Mouse (Mus musculus) cerebellum, adult 11-12 months (tissue): ENCODE measurements around the gene Kif1a.
A peak's percentile ranks its signal among the peaks of the same experiment; 100 is the strongest.

Source experiments
- DNase-seq: peaks from one replicate; pipeline ENCODE4 v3.0.0; 2022

Gene Kif1a

DNA sequence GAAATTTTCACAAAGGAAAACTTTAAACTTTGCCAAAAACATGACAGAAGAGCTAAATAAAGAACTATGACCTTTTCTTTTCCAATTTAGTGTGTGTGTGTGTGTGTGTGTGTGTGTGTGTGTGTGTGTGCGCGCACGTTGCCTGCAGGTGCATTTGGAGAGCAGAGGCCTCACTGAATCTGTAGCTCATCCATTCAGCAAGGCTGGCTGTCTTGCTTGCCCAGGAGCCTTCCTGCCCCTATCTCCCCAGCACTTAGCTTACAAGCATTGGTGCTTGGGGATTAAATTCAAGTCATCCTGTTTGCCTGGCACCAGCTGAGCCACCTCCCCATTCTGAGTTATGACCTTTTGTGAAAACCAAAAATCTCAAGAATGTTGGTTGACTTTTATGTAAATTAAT is 9.2 kb downstream of the Kif1a start:
- DNase-seq = peak; percentile 11

- DNase-seq = no peak
Observed at GRCm38 (mm10) chr1:93085136-93085535, 16.6 kb downstream of the Kif1a start.

GRCm38 (mm10) chr1:93083420-93084285 is 18.1 kb downstream of the Kif1a start:
- DNase-seq = peak; percentile 79

DNA sequence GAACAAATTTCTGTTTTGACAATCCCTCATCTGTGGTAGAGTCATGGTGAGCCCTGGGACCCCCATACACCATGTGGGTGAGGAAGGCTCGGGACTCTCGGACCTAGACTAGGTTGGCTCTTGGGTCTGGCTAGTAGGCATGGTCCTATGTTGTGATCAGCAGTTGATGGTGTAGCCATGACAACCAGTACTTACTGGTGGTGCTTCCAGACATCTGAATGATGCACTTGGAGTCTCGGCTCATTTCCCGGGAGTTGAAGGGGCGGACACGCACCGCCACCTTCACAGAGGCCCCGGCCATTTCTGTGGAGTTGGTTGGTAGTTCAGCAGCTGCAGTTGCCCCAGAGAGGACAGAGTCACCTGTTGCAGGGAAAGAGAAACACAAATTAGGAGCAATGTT is 19.6 kb downstream of the Kif1a start:
- no peak for DNase-seq

- peak; percentile 83 for DNase-seq
Observed at GRCm38 (mm10) chr1:93080930-93081589, 20.7 kb downstream of the Kif1a start.

GRCm38 (mm10) chr1:93079602-93080001 is 22.1 kb downstream of the Kif1a start:
- no peak for DNase-seq

DNA sequence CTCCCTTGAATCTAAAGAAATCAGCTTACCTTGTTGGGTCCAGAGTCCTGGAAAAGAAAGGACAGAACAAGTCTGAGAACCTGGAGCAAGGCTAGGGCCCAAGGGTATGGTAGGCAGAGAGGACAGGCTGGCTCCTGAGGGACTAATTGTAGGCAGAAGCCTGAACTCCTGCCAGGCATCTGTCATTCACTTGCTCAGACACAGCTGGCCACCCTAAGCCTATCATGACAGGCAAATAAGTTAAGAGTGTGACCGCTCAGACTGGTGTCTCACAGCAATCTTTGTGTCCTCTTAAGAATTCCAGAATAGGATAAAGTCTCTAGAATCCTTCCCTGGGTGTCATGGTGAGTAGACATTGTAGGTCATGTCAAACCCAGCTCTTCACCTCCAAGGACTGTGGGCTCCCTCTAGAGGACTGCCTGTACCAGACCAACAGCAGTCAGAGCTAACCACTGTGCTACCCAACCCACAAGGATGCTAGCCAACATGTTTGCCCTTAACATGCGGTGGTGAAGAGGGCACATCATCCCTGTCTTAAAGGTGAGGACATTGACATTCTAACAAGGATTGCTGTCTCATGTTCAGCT is 29.4 kb downstream of the Kif1a start:
- DNase-seq = no peak

DNA sequence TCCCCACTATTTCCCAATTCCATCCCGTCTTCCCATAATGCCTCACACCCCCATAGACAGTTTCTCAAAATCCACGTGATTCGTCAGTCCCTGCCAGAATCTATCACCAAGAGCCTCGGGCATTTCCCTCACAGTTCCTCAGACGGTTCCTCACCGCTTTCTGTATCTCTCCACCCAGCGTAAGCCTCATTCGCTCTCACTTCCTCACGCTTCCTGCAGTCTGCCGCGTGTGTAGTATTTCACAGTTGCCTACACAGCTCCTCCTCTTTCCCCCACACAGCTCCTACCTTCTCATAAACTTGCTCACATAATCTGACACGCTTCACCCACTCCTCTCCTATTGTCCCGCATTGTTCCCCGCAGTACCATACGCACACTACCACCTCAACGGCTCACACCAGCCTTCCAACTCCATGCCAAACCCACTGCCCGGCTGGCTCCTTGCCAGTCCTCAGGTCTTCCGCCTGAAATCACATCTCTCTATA is 30.2 kb downstream of the Kif1a start:
- DNase-seq = no peak

GRCm38 (mm10) chr1:93070881-93071280 is 30.9 kb downstream of the Kif1a start:
- DNase-seq = peak; percentile 72

DNA sequence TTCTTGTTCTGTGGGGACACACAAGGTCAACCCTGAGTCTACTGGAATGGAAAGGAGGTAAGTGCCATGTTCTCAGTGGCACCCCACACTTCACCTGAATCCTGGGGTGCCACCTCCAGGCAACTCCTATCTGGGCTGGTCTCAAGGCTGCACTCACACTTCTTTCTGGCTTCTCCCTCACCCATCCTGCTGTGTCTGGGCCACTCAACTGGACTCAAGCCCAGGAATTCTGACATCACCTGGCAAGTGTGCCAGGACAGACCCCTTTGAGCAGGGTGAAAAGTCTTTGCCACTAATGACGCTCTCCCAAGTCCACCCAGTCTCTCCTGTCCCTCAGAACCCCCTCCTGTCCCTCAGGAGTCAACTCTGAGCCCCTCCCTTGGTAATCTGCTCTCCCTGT is 33.2 kb downstream of the Kif1a start:
- DNase-seq = peak; percentile 75

- DNase-seq = peak; percentile 51
Observed at GRCm38 (mm10) chr1:93065654-93066053, 36.1 kb downstream of the Kif1a start.

DNA sequence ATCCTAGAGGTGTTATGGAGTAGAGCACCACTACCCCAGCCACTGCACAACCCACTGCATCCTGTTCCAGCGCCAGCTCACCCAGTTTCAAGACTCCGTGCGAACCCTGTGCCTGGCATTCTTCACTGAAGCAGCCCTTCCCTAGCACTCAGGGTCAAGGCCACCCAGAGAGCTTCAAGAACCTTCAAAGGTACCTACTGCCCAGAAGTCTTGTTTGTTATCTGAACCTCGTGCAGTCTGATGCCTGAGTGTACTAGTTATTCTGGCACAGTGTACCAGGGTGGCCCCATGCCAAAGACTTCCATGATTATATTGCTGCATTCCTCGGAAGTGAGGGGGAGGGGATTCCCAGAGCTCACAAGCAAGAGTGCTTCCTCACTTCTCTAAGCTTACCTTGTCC is 38.1 kb downstream of the Kif1a start:
- DNase-seq = peak; percentile 52

DNA sequence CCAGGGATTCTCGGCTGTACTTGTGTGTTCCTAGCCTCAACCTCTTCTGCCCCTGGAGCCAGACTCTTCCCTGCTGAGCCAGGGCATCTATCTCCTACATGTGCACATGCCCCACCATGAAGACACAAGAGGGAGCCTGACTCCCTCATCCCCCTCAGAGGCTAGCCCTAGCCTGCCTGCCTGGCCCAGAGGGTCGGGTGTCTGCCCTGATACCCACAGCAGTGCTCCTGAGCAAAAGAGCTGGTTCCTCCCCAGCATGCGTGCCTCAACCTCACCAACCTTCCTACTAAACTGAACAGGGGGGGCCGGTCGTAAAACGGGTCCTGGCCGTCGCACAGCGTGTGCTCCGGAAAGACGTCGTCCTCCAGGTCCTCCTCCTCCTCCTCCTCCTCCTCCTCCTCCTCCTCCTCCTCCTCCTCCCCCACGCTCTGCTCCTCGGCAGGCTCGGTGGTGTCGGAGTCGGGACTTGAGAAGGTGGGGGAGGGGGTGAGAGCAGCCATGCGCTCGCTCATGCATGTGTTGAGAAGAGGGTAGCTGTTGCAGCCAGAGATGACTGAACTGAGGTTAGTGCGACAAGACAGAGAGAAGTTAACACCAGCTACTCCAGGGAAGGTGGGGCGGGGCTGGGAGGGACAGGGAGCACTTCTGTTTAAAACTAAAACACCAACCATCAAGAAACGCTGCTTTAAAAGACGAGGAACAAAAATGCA is 50.5 kb downstream of the Kif1a start:
- no peak for DNase-seq

- DNase-seq = peak; percentile 79
Observed at GRCm38 (mm10) chr1:93050071-93050470, 51.7 kb downstream of the Kif1a start.

DNA sequence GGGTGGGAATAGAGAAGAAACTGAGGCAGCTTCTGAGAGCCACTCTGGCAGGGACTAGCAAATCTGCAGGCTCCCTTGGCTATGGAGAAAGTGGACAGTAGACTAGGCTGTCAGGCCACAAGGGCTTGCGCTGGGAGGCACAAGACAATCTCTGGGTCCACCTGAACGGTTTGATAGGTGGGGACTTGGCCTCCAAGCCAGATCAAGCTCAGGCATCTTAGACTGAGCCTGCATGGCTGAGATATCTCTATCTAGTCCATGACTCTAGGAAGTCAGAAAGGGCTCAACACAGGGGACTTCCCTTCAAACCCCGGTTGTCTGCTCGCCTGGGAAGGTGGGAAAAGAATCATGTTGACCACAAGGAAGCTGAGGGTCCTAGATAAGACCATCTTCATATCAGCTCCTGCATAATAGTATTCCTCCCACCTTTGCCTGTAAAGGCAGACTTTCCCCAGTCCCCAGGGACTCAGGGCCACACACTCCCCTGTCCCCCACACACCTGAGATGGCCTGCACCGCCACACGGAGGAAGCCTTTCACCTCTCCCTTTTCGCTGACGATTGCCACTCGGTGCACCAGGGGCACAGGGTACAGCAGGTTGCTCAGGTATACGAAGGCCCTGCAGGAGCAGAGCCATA is 55.5 kb downstream of the Kif1a start:
- no peak for DNase-seq

GRCm38 (mm10) chr1:93035981-93036380 is 65.8 kb downstream of the Kif1a start:
- DNase-seq = no peak

DNA sequence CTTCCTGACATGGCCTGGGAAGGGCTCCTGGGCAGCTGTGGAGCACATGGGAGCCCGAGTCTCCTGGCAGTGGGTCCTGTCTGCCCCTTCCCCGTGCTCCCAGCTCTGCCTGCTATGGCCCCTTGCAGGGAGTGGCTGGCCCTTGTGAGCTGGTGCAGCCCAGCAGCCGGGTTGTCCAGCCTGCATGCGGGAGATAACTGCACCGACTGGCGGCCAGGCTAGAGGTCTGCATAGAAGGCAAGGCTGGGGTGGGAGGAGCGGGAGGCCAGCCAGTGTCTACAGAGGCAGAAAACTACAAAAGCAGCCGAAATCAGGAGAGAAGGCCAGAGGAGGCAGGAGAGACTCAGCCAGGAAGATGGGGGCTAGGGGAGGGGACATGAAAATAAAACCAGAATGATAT is 67.8 kb downstream of the Kif1a start:
- no peak for DNase-seq

DNA sequence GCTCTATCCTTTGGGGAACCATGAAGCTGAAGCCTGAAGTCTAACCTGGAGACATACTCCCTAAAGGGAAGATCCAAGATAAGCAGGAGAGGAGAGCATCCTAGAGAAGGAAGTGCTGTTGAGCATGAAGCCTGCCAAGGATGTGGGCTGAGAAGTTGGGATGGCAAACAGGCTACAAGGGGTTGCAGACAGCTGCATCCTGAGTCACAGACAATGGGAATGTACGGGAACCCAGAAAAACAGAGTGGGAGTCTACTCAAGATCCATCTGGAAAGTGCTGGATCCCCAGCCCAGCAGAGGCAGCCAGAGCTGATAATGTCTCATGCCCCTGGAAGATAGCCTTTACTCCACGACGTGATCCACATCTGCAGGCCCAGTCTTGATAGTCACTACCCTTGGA is 70.6 kb downstream of the Kif1a start:
- no peak for DNase-seq

- DNase-seq = no peak
Observed at GRCm38 (mm10) chr1:93030060-93030459, 71.7 kb downstream of the Kif1a start.

- no peak for DNase-seq
Observed at GRCm38 (mm10) chr1:93029387-93029786, 72.4 kb downstream of the Kif1a start.

GRCm38 (mm10) chr1:93026600-93026999 is 75.2 kb downstream of the Kif1a start:
- no peak for DNase-seq

DNA sequence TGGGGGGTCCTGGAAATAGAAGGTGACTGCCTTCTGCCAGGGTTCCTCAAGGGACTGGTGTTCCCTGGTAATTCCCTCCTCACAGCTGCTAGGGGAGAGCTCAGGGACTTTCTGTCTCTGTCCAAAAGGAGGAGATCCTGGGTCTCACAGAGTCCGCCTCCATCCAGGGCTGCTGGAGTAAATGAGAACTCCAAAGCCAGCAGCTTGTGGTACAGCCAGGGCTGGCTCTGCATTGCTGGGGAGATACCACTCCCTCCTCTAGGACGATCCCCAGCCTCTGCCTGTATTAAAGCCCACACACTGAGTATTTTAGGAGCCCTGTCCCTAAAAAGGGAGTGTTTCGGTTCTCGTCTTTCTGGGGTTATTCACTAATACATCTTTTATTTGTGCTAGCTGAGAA is 81.1 kb downstream of the Kif1a start:
- DNase-seq = no peak

DNA sequence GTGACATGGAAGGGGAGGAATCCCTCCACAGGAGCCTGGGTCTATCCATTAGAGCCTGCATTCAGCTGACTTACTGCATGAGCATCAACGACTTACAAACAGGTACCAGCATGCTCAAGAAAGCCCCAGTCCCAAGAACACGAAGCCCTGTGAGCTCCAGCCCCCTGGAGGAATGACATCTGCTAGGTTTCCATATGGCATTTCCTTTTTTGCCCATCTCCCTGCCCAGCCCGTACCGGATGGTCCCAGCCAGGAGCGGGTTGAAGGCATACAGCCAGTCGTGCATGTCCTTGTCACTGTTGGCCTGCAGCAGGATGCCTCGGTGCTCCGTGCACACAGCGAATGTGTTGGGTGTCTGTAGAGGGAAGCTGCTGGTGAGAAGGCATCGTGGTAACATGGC is 83.0 kb downstream of the Kif1a start:
- peak; percentile 78 for DNase-seq
